Mouse (Mus musculus) MEL (cell line): ENCODE results near the gene Etv5. TPM values are rescaled to one million over a fixed set of nuclear protein-coding genes. Genes with fewer than 3 reads are reported as not detected.

Source experiments
- DNase-seq: peaks from one replicate; pipeline ENCODE4 v3.0.0; 2011; ENCODE audit warnings: low read depth, low spot score
- H3K27ac ChIP-seq: 2 replicates; pipeline ENCODE4 v1.5.1; 2012; ENCODE audit warnings: low read depth, mild to moderate bottlenecking, control low read depth, low read length, moderate library complexity; ENCODE audit not compliant: control insufficient read depth
- H3K27me3 ChIP-seq, 2 experiments: fragments of 150-350 bp in 1 of 2; sonication (generic) in 1 of 2; 2 replicates each; pipeline ENCODE4 v1.6.1; 2012; ENCODE audit warnings: low read length in 2 of 2, mild to moderate bottlenecking in 2 of 2, improper control_type of control experiment in 1 of 2, moderate library complexity in 1 of 2; ENCODE audit not compliant: insufficient read depth in 2 of 2, control insufficient read depth in 1 of 2
- H3K36me3 ChIP-seq, 2 experiments: 2 replicates each; pipeline ENCODE4 v1.6.1; 2012 to 2014; ENCODE audit warnings: low read length in 2 of 2, improper control_type of control experiment in 1 of 2, inconsistent platforms in 1 of 2, mild to moderate bottlenecking in 1 of 2; ENCODE audit not compliant: insufficient read depth in 2 of 2, control insufficient read depth in 1 of 2
- H3K4me1 ChIP-seq, 2 experiments: fragments of 150-350 bp in 1 of 2; sonication (generic) in 1 of 2; 2 replicates each; pipeline ENCODE4 v1.6.1; 2012; ENCODE audit warnings: low read length in 2 of 2, improper control_type of control experiment in 1 of 2, mild to moderate bottlenecking in 1 of 2; ENCODE audit not compliant: insufficient read depth in 2 of 2, control insufficient read depth in 1 of 2
- H3K4me3 ChIP-seq, 2 experiments: fragments of 150-350 bp in 1 of 2; sonication (generic) in 1 of 2; 2 replicates each; pipeline ENCODE4 v1.5.1; 2012; ENCODE audit warnings: low read depth in 2 of 2, low read length in 2 of 2, mild to moderate bottlenecking in 2 of 2, moderate library complexity in 2 of 2, control low read depth in 1 of 2, improper control_type of control experiment in 1 of 2; ENCODE audit not compliant: control insufficient read depth in 1 of 2, insufficient read depth in 1 of 2
- H3K79me2 ChIP-seq: 2 replicates; pipeline ENCODE4 v1.6.1; 2012; ENCODE audit warnings: mild to moderate bottlenecking, low read length, moderate library complexity; ENCODE audit not compliant: control insufficient read depth, poor library complexity, insufficient read depth
- H3K9ac ChIP-seq: 2 replicates; pipeline ENCODE4 v1.6.1; 2012; ENCODE audit warnings: low read depth, mild to moderate bottlenecking, control low read depth, low read length, moderate library complexity; ENCODE audit not compliant: control insufficient read depth, poor library complexity, severe bottlenecking
- H3K9me3 ChIP-seq: fragments of 150-350 bp; sonication (generic); replicated peaks from 2 replicates; pipeline ENCODE4 v1.6.1; 2012; ENCODE audit warnings: mild to moderate bottlenecking, low read length, improper control_type of control experiment, moderate library complexity; ENCODE audit not compliant: insufficient read depth
- E2F4 ChIP-seq: IDR thresholded peaks from 2 replicates; pipeline ENCODE4 v1.6.1; 2011; ENCODE audit warnings: low read depth, low read length, improper control_type of control experiment, borderline replicate concordance
- KAT2A ChIP-seq: conservative IDR thresholded peaks from 2 replicates; pipeline ENCODE4 v1.6.1; 2012; ENCODE audit warnings: low read depth, low read length, improper control_type of control experiment, inconsistent platforms
- MAX ChIP-seq: IDR thresholded peaks from 2 replicates; pipeline ENCODE4 v1.6.1; 2011; ENCODE audit warnings: low read length, improper control_type of control experiment
- MXI1 ChIP-seq: IDR thresholded peaks from 2 replicates; pipeline ENCODE4 v1.6.1; 2011; ENCODE audit warnings: mild to moderate bottlenecking, low read depth, low read length, improper control_type of control experiment
- MYC ChIP-seq: IDR thresholded peaks from 2 replicates; pipeline ENCODE4 v1.6.1; 2011; ENCODE audit warnings: low read depth, mild to moderate bottlenecking, low read length, improper control_type of control experiment, moderate library complexity
- POLR2A ChIP-seq, 2 experiments: IDR thresholded peaks; 2 replicates each; pipeline ENCODE4 v1.6.1; 2011 to 2012; ENCODE audit warnings: low read length in 2 of 2, mild to moderate bottlenecking in 2 of 2, control low read depth in 1 of 2, improper control_type of control experiment in 1 of 2, low read depth in 1 of 2, moderate library complexity in 1 of 2; ENCODE audit not compliant: control insufficient read depth in 1 of 2, insufficient read depth in 1 of 2, poor library complexity in 1 of 2
- POLR2AphosphoS2 ChIP-seq: IDR thresholded peaks from 2 replicates; pipeline ENCODE4 v1.6.1; 2011; ENCODE audit warnings: low read length, improper control_type of control experiment
- RAD21 ChIP-seq: IDR thresholded peaks from 2 replicates; pipeline ENCODE4 v1.6.1; 2011; ENCODE audit warnings: mild to moderate bottlenecking, low read depth, low read length, improper control_type of control experiment
- RCOR1 ChIP-seq: IDR thresholded peaks from 2 replicates; pipeline ENCODE4 v1.6.1; 2012; ENCODE audit warnings: low read depth, mild to moderate bottlenecking, inconsistent platforms, low read length, improper control_type of control experiment
- TBP ChIP-seq: IDR thresholded peaks from 2 replicates; pipeline ENCODE4 v1.8.0; 2011; ENCODE audit warnings: low read depth, low read length, improper control_type of control experiment
- TCF12 ChIP-seq: IDR thresholded peaks from 2 replicates; pipeline ENCODE4 v1.6.1; 2014; ENCODE audit warnings: low read depth, mild to moderate bottlenecking, inconsistent platforms, low read length, improper control_type of control experiment, moderate library complexity
- USF1 ChIP-seq: IDR thresholded peaks from 2 replicates; pipeline ENCODE4 v1.6.1; 2014; ENCODE audit warnings: low read depth, mild to moderate bottlenecking, inconsistent platforms, low read length, improper control_type of control experiment, moderate library complexity
- USF2 ChIP-seq, 2 experiments: IDR thresholded peaks; 2 replicates each; pipeline ENCODE4 v1.6.1; 2011 to 2012; ENCODE audit warnings: improper control_type of control experiment in 2 of 2, low read length in 2 of 2, borderline replicate concordance in 1 of 2, inconsistent platforms in 1 of 2, low read depth in 1 of 2, mild to moderate bottlenecking in 1 of 2; ENCODE audit not compliant: insufficient read depth in 1 of 2
- ZC3H11A ChIP-seq: IDR thresholded peaks from 2 replicates; pipeline ENCODE4 v1.6.1; 2012; ENCODE audit warnings: low read depth, mild to moderate bottlenecking, inconsistent platforms, low read length, improper control_type of control experiment
- ZMIZ1 ChIP-seq: IDR thresholded peaks from 2 replicates; pipeline ENCODE4 v1.6.1; 2012; ENCODE audit warnings: low read depth, mild to moderate bottlenecking, inconsistent platforms, low read length, improper control_type of control experiment, moderate library complexity
- polyA plus RNA-seq, 2 experiments: library from polyadenylated mRNA; stranded (reverse) in 1 of 2; unstranded in 1 of 2; fragments of >175 nt in 1 of 2; fragments of >200 nt in 1 of 2; gene quantifications; 2 replicates each; pipeline versions ENCODE4 v1.2.1 to v1.2.4; 2012; ENCODE audit warnings: low replicate concordance in 2 of 2, low read depth in 1 of 2; ENCODE audit not compliant: insufficient read length in 2 of 2, insufficient read depth in 1 of 2, missing spikeins in 1 of 2
- total RNA-seq: library from RNA; depleted of rRNA; stranded (reverse); fragments of 300-350 nt; gene quantifications from 2 replicates; pipeline ENCODE4 v1.2.3, GENCODE M21; 2012

The Etv5 gene
- total and polyA plus RNA-seq, 3 experiments: 8.2 to 18.3 TPM; not detected in 1

DNA sequence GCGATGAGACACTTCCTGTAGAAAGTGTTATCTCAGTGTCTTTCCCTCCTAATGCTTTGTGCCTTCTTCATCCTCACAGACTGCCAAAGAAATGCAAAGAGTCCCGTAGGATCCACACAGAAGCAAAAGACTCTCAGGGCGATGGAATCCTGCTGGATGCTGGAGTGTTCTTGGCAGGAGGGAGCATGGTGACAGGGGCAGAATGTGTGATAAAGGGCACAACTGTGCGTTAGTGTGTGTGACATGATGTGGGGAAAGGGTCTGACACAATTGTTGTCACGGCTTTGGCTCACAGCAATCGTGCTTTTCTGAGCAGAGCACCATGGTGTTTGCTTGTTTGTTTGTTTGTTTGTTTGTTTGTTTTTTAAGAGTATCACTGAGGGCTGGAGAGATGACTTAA lies 8.6 kb upstream of the Etv5 start:
- no peak overlapping the region for H3K9ac ChIP-seq
- H3K79me2 ChIP-seq: no peaks in the 10 kb centered on the region
- TF ChIP-seq USF2 (IDR thresholded peaks at IDR 0.05; ENCODE audit: borderline replicate concordance in 1 of 2, insufficient read depth in 1 of 2, low read depth in 1 of 2, low read length in 2 of 2): no peak
- TF ChIP-seq POLR2AphosphoS2: no peak
- TF ChIP-seq MAX: no peak
- no peak for TF ChIP-seq E2F4
- no peak for TF ChIP-seq POLR2A (IDR thresholded peaks at IDR 0.05; ENCODE audit: control insufficient read depth in 1 of 2, insufficient read depth in 1 of 2, low read depth in 1 of 2, low read length in 2 of 2, poor library complexity in 1 of 2)
- TF ChIP-seq ZC3H11A: no peak
- DNase-seq: no peak
- H3K4me1 ChIP-seq: no peaks in the 10 kb centered on the region
- no peaks in the 10 kb centered on the region for H3K9me3 ChIP-seq
- no peaks in the 10 kb centered on the region for H3K36me3 ChIP-seq
- H3K4me3 ChIP-seq: no peak overlapping the region
- no peak overlapping the region for H3K27ac ChIP-seq
- H3K27me3 ChIP-seq: no peaks in the 10 kb centered on the region

GRCm38 (mm10) chr16:22444786-22445185 lies 5.3 kb upstream of the Etv5 start:
- no peak overlapping the region for H3K9ac ChIP-seq
- TF ChIP-seq USF2 (IDR thresholded peaks at IDR 0.05; ENCODE audit: borderline replicate concordance in 1 of 2, insufficient read depth in 1 of 2, low read depth in 1 of 2, low read length in 2 of 2): no peak
- TF ChIP-seq RAD21: no peak
- TF ChIP-seq ZMIZ1: no peak
- no peak for TF ChIP-seq USF1
- TF ChIP-seq POLR2AphosphoS2: no peak
- TF ChIP-seq KAT2A: no peak
- no peak for TF ChIP-seq MYC
- TF ChIP-seq TCF12: no peak
- TF ChIP-seq E2F4: no peak
- no peak for TF ChIP-seq MAX
- no peak for TF ChIP-seq TBP
- no peak for TF ChIP-seq MXI1
- TF ChIP-seq RCOR1: no peak
- H3K27ac ChIP-seq: no peak overlapping the region
- H3K4me3 ChIP-seq: no peak overlapping the region
- no peaks in the 10 kb centered on the region for H3K27me3 ChIP-seq
- H3K79me2 ChIP-seq: no peaks in the 10 kb centered on the region; the same call in 1 of the 2 replicates
- H3K4me1 ChIP-seq: no peaks in the 10 kb centered on the region
- no peak for DNase-seq
- H3K36me3 ChIP-seq: no peaks in the 10 kb centered on the region
- no peaks in the 10 kb centered on the region for H3K9me3 ChIP-seq

GRCm38 (mm10) chr16:22442202-22442601 lies 2.7 kb upstream of the Etv5 start:
- no peak for TF ChIP-seq TBP
- Histone ChIP-seq H3K4me3 (no peak overlapping the region), H3K27ac (no peak overlapping the region), H3K9ac (no peak overlapping the region), H3K79me2 (peaks cover 7% of the 10 kb centered on the region), H3K4me1 (no peaks in the 10 kb centered on the region; a peak in 1 of 4 replicates), H3K36me3 (peaks cover 0 to 4% of the 10 kb centered on the region in 2 experiments; a peak in 2 of 4 replicates), H3K27me3 (no peaks in the 10 kb centered on the region), H3K9me3 (no peaks in the 10 kb centered on the region)
- no peak for DNase-seq
